Mouse (Mus musculus): ENCODE data around the gene Polr1a. TPM values are rescaled to one million over a fixed set of nuclear protein-coding genes. Genes with fewer than 3 reads are reported as not detected.

Polr1a gene
- polyA plus RNA-seq, 1 experiment from 2014 or later = 20.6 TPM

GRCm38 (mm10) chr6:71962119-71962518, 53.3 kb downstream of the Polr1a start:
- Histone ChIP-seq H3K36me3 (peaks cover 32% of the 10 kb centered on the region), H3K4me2 (no peak overlapping the region), H3K4me1 (replicated peaks) (no peaks in the 10 kb centered on the region), H3K9me3 (no peaks in the 10 kb centered on the region), H3K9ac (no peak overlapping the region), H3K4me3 (no peak overlapping the region), H3K27me3 (no peaks in the 10 kb centered on the region), H3K27ac (no peak overlapping the region)
- ATAC-seq (ENCODE audit: low FRiP score) = no peak
- 95% methylated on average over 5 of the region's 5 CpGs for WGBS

DNA sequence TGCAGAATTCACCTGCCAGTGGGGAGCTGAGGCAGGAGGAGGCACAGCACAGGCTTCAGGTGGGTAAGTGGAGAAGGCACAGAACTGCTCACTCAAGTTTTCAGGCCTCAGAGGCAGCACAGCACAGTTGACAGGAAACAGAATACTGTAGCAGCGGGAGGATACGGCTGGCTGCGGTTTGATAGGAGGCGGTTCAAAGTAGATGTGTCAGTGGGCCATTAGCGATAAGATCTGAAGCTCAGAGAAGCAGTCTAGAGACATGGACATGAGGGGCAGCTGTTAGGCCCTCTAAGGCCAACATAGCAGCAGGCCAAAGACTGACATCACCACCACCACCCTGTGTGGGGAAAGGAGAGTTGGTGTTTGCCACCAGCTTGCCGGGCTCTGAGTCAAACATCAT, 53.9 kb downstream of the Polr1a start:
- Histone ChIP-seq H3K9ac (no peak overlapping the region), H3K27me3 (no peaks in the 10 kb centered on the region), H3K36me3 (peaks cover 38% of the 10 kb centered on the region), H3K4me2 (no peak overlapping the region), H3K4me1 (replicated peaks) (no peaks in the 10 kb centered on the region), H3K9me3 (no peaks in the 10 kb centered on the region), H3K4me3 (no peak overlapping the region), H3K27ac (no peak overlapping the region)
- 98% methylated on average over 6 of the region's 6 CpGs for WGBS
- ATAC-seq (ENCODE audit: low FRiP score) = no peak

DNA sequence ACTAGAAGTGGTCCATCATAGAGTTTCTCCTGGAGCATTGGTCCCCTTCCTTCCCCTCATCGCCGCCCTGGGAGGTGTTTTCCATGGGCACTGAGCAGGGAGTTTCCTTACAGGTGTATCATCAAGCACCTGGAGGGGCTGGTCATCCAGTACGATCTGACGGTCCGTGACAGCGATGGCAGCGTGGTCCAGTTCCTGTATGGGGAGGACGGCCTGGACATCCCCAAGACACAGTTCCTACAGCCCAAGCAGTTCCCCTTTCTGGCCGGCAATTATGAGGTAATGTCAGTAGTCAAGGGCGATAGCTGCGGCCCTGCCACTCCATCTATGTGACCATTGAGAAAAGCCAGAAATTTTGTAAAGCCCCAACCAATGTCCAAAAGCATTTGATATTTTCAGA, 54.7 kb downstream of the Polr1a start:
- 96% methylated on average over 11 of the region's 11 CpGs for WGBS
- no peak for ATAC-seq (ENCODE audit: low FRiP score)
- H3K9me3 ChIP-seq = no peaks in the 10 kb centered on the region

GRCm38 (mm10) chr6:71966683-71967303, 57.9 kb downstream of the Polr1a start:
- no peak for ATAC-seq (ENCODE audit: low FRiP score)
- H3K36me3 ChIP-seq = peaks cover 74% of the 10 kb centered on the region

More for the DNA sequence above, 54.7 kb downstream of the Polr1a start:
- Histone ChIP-seq H3K4me1 (replicated peaks) (no peaks in the 10 kb centered on the region), H3K27ac (no peak overlapping the region), H3K36me3 (peaks cover 45% of the 10 kb centered on the region), H3K4me2 (no peak overlapping the region), H3K4me3 (no peak overlapping the region), H3K27me3 (no peaks in the 10 kb centered on the region), H3K9ac (no peak overlapping the region)

GRCm38 (mm10) chr6:71967847-71968246, 59.0 kb downstream of the Polr1a start:
- Histone ChIP-seq H3K9ac (no peak overlapping the region), H3K4me3 (no peak overlapping the region), H3K4me2 (no peak overlapping the region), H3K4me1 (replicated peaks) (no peaks in the 10 kb centered on the region), H3K9me3 (no peaks in the 10 kb centered on the region), H3K27ac (no peak overlapping the region), H3K36me3 (peaks cover 81% of the 10 kb centered on the region), H3K27me3 (no peaks in the 10 kb centered on the region)
- ATAC-seq (ENCODE audit: low FRiP score) = no peak
- WGBS = 94% methylated on average over 7 of the region's 7 CpGs

More at GRCm38 (mm10) chr6:71966683-71967303, 57.9 kb downstream of the Polr1a start:
- no peaks in the 10 kb centered on the region for H3K4me1 ChIP-seq (replicated peaks)
- no peak overlapping the region for H3K27ac ChIP-seq
- no peak overlapping the region for H3K9ac ChIP-seq
- no peak overlapping the region for H3K4me3 ChIP-seq
- no peaks in the 10 kb centered on the region for H3K27me3 ChIP-seq
- WGBS = 96% methylated on average over 5 of the region's 5 CpGs
- no peak overlapping the region for H3K4me2 ChIP-seq
- no peaks in the 10 kb centered on the region for H3K9me3 ChIP-seq

- Histone ChIP-seq H3K4me2 (no peak overlapping the region), H3K9ac (no peak overlapping the region), H3K4me3 (no peak overlapping the region), H3K27me3 (no peaks in the 10 kb centered on the region), H3K9me3 (no peaks in the 10 kb centered on the region), H3K4me1 (replicated peaks) (no peaks in the 10 kb centered on the region), H3K36me3 (peaks cover 92% of the 10 kb centered on the region), H3K27ac (no peak overlapping the region)
- ATAC-seq (ENCODE audit: low FRiP score) = no peak
- 93% methylated on average over 7 of the region's 7 CpGs for WGBS
Measured at GRCm38 (mm10) chr6:71969459-71969858, 60.6 kb downstream of the Polr1a start.

DNA sequence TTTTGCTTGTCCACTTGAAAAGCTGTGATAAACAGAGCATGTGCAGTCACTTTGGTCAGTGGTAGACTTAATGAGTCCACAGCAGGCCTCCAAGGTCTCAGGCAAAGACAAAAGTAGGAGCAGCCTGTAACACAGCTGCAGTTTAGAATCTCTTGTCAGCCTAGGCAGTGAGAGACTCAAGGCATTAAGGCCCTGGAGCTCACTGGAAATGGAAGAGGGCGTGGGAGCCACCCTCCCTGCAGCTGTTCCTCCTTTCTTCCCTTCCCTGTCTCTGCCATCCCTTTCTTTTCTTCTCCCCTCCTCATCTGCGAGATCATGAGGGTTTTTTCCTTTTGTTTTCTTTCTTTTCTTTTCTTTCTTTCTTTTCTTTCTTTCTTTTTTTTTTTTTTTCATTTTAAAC, 61.3 kb downstream of the Polr1a start:
- H3K27me3 ChIP-seq = no peaks in the 10 kb centered on the region
- no peak for ATAC-seq (ENCODE audit: low FRiP score)
- H3K27ac ChIP-seq = no peak overlapping the region
- no peaks in the 10 kb centered on the region for H3K9me3 ChIP-seq
- H3K4me1 ChIP-seq (replicated peaks) = no peaks in the 10 kb centered on the region
- 80% methylated on average over 2 of the region's 2 CpGs for WGBS
- H3K4me2 ChIP-seq = no peak overlapping the region
- H3K4me3 ChIP-seq = no peak overlapping the region
- no peak overlapping the region for H3K9ac ChIP-seq
- H3K36me3 ChIP-seq = peaks cover 94% of the 10 kb centered on the region

GRCm38 (mm10) chr6:71976592-71976991, 67.7 kb downstream of the Polr1a start:
- H3K9ac ChIP-seq = no peak overlapping the region
- no peaks in the 10 kb centered on the region for H3K9me3 ChIP-seq
- H3K27ac ChIP-seq = no peak overlapping the region
- no peaks in the 10 kb centered on the region for H3K27me3 ChIP-seq
- H3K4me3 ChIP-seq = no peak overlapping the region
- H3K4me2 ChIP-seq = no peak overlapping the region
- 96% methylated on average over 7 of the region's 7 CpGs for WGBS
- H3K4me1 ChIP-seq (replicated peaks) = no peaks in the 10 kb centered on the region
- no peak for ATAC-seq (ENCODE audit: low FRiP score)
- peaks cover 96% of the 10 kb centered on the region for H3K36me3 ChIP-seq

DNA sequence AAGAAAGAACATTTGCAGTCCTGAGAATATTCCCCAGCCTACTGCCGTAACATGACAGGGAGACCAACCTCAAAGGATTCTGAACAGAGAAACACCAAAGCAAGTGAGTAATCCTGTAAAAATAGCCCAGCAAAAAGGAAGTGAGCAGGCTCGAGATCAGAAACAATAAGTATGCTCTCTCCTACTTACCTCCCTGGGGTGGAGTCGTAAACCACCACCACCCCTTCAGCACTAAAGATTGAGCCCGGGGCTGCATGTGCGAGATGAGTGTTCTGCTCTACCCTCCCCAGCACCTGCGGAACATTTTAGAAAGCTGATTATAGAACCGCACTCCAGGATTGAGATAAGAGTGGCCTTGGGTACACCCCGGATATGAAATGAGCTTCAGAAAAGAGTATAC, 71.3 kb downstream of the Polr1a start:
- no peak for ATAC-seq (ENCODE audit: low FRiP score)
- 84% methylated on average over 8 of the region's 8 CpGs for WGBS
- no peak overlapping the region for H3K4me3 ChIP-seq
- no peak overlapping the region for H3K9ac ChIP-seq
- H3K9me3 ChIP-seq = no peaks in the 10 kb centered on the region
- H3K4me1 ChIP-seq (replicated peaks) = no peaks in the 10 kb centered on the region
- H3K27me3 ChIP-seq = no peaks in the 10 kb centered on the region
- H3K27ac ChIP-seq = peak overlapping the region; percentile 8; the same call in 1 of the 2 replicates
- H3K4me2 ChIP-seq = no peak overlapping the region
- peaks cover 61% of the 10 kb centered on the region for H3K36me3 ChIP-seq

DNA sequence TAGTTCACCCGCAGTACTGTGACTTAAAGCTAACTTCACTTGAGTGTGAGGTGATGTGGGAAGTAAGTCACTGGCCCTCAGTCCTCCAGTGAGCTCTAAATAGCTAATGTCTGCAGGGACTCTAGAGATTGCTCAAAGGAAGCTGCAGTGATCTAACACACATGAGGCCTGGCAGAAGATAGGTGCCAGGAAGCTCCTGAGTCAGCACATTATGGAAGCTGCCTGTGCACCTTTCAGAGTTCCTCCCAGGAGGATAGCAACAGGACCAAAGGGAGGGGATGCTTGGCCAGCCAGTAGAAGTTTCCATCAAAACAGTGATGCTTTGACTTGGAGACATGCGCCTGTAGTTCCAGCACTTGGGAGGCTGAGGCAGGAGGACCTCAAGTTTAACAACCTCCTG, 71.7 kb downstream of the Polr1a start:
- Histone ChIP-seq H3K4me3 (no peak overlapping the region), H3K27me3 (no peaks in the 10 kb centered on the region), H3K4me2 (no peak overlapping the region), H3K9ac (no peak overlapping the region), H3K9me3 (no peaks in the 10 kb centered on the region), H3K36me3 (peaks cover 56% of the 10 kb centered on the region), H3K4me1 (replicated peaks) (no peaks in the 10 kb centered on the region), H3K27ac (peak overlapping the region; percentile 8; the same call in 1 of the 2 replicates)
- ATAC-seq (ENCODE audit: low FRiP score) = no peak
- 88% methylated on average over 2 of the region's 2 CpGs for WGBS

GRCm38 (mm10) chr6:71981450-71981849, 72.6 kb downstream of the Polr1a start:
- H3K9me3 ChIP-seq = no peaks in the 10 kb centered on the region
- H3K36me3 ChIP-seq = peaks cover 48% of the 10 kb centered on the region
- H3K4me2 ChIP-seq = no peak overlapping the region
- H3K9ac ChIP-seq = no peak overlapping the region
- no peak overlapping the region for H3K27ac ChIP-seq
- 92% methylated on average over 4 of the region's 4 CpGs for WGBS
- no peak for ATAC-seq (ENCODE audit: low FRiP score)
- no peak overlapping the region for H3K4me3 ChIP-seq
- H3K27me3 ChIP-seq = no peaks in the 10 kb centered on the region
- no peaks in the 10 kb centered on the region for H3K4me1 ChIP-seq (replicated peaks)

DNA sequence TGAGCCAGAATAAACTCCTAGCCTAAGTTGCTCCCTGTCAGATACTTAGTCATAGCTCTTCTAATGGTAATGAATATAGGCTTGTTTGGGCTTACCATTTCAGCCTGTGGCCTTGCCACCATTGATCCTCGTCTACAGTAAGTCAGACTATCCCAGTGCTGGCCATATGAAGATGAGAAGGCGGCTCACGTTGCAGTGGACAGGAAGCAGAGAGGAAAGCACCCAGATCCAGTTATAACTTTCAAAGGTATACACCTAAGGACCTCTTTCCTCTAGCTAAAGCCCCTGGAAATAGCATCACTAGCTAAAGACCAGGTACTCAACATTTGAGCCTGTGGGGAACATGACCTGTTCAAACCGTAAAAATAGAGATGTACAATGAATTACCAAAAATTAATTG, 77.1 kb downstream of the Polr1a start:
- no peak overlapping the region for H3K27ac ChIP-seq
- H3K4me2 ChIP-seq = no peak overlapping the region
- WGBS = 90% methylated on average over 4 of the region's 4 CpGs

GRCm38 (mm10) chr6:71987546-71988248, 78.8 kb downstream of the Polr1a start:
- peaks cover 28% of the 10 kb centered on the region for H3K4me1 ChIP-seq (replicated peaks)
- no peak overlapping the region for H3K27ac ChIP-seq
- WGBS = 81% methylated on average over 7 of the region's 7 CpGs
- H3K36me3 ChIP-seq = no peaks in the 10 kb centered on the region
- H3K9ac ChIP-seq = no peak overlapping the region
- H3K9me3 ChIP-seq = no peaks in the 10 kb centered on the region
- no peak for ATAC-seq (ENCODE audit: low FRiP score)
- H3K27me3 ChIP-seq = no peaks in the 10 kb centered on the region
- no peak overlapping the region for H3K4me2 ChIP-seq
- no peak overlapping the region for H3K4me3 ChIP-seq

More for the DNA sequence above, 77.1 kb downstream of the Polr1a start:
- no peaks in the 10 kb centered on the region for H3K27me3 ChIP-seq
- H3K4me3 ChIP-seq = no peak overlapping the region
- H3K9ac ChIP-seq = no peak overlapping the region
- H3K9me3 ChIP-seq = no peaks in the 10 kb centered on the region
- no peak for ATAC-seq (ENCODE audit: low FRiP score)
- peaks cover 3% of the 10 kb centered on the region; the same call in 1 of the 2 replicates for H3K36me3 ChIP-seq
- peaks cover 16% of the 10 kb centered on the region for H3K4me1 ChIP-seq (replicated peaks)

Measured in hindbrain, embryonic 13.5 days (tissue).